Mouse (Mus musculus): ENCODE data around the gene Zdhhc3.

The Zdhhc3 gene

DNA sequence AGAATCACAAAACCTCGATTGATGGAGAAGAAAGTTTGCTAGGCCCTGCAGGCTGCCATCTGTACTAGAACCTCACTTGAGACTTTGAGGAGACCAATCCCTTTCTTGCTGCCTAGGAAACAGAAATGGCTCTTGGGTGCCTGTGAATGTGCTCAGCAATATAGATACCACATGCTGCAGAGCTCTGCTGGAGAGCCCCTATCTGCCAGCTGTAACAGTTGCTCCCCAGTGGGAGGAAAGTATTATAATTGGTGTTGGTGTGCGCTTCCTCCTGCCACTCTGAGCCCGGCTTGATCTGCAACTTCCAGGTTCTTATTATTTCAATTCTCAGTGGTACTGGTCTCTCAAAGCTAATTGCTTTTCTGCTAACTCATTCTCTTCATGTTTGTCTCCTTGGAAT is 10.0 kb upstream of the Zdhhc3 start:
- ATAC-seq (ENCODE audit: insufficient number of reproducible peaks, low FRiP score, low TSS enrichment) = no peak

DNA sequence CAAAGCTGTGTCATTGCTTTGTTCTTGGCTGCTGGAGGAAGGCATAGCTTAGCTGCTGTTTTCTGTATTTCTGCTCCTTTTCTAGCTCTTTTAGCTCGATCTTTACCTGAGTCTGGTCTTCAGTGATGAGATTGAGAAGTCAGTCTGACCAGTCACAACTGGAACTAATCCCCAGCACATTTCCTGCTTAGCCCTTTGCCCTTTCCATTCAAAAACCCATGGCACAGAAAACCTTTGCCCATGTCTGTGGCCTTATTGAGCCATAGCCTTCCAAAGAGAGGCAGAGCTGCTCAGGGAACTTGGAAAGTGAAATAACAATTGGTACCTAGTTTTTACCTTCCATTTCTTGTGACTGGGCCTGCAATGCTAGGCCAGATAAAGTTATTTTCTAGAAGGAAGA is 2.6 kb upstream of the Zdhhc3 start:
- no peak for ATAC-seq (ENCODE audit: insufficient number of reproducible peaks, low FRiP score, low TSS enrichment)

- no peak for ATAC-seq (ENCODE audit: insufficient number of reproducible peaks, low FRiP score, low TSS enrichment)
Measured at GRCm38 (mm10) chr9:123113931-123114330, 926 bp upstream of the Zdhhc3 start.

- ATAC-seq (ENCODE audit: insufficient number of reproducible peaks, low FRiP score, low TSS enrichment) = no peak
Measured at GRCm38 (mm10) chr9:123111751-123112221, 1.2 kb downstream of the Zdhhc3 start.

DNA sequence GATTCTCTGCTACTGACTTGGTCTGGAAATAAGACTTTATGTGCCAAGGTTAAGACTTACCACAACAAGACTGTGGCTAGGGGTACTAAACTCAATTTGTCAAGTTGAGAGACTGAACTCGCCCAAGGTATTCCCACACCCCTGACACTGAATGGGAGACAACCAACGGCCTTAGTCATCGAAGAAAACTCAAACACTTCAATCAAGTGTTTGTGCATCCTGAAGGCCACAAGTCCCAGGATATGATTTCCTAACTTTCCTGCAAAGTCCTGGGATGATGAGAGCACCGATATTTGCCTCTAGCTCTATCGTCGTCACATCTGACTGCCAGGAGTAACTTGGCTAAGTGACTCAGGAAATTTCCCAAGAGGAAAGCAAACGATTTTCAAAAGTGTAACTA is 3.8 kb downstream of the Zdhhc3 start:
- ATAC-seq (ENCODE audit: insufficient number of reproducible peaks, low FRiP score, low TSS enrichment) = no peak

- ATAC-seq (ENCODE audit: insufficient number of reproducible peaks, low FRiP score, low TSS enrichment) = peak; percentile 86
Measured at GRCm38 (mm10) chr9:123107186-123107585, 5.8 kb downstream of the Zdhhc3 start.

DNA sequence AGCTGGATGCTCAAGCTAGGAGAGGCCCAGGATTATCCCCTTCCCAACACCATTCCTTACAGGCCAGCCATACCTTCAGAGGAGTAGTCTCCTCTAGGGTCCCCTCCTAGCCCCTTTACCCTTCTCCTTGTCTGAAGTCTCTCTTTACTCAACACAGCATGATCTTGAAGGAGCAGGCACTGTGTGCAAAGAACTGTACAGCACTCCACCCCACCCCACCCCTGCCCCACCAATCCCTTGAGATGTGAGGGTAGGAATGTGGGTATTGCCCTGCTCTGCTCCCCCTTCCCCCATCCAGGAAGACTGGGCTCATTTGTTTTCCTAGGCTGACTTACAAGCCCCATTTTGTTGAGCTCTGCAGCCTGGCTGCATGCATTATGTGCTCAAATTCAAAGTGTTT is 8.6 kb downstream of the Zdhhc3 start:
- ATAC-seq (ENCODE audit: insufficient number of reproducible peaks, low FRiP score, low TSS enrichment) = no peak

GRCm38 (mm10) chr9:123103425-123103824 is 9.6 kb downstream of the Zdhhc3 start:
- ATAC-seq (ENCODE audit: insufficient number of reproducible peaks, low FRiP score, low TSS enrichment) = no peak

- ATAC-seq (ENCODE audit: insufficient number of reproducible peaks, low FRiP score, low TSS enrichment) = no peak
Measured at GRCm38 (mm10) chr9:123099631-123100455, 13.2 kb downstream of the Zdhhc3 start.

GRCm38 (mm10) chr9:123090844-123091243 is 22.2 kb downstream of the Zdhhc3 start:
- ATAC-seq (ENCODE audit: insufficient number of reproducible peaks, low FRiP score, low TSS enrichment) = no peak

GRCm38 (mm10) chr9:123087558-123087957 is 25.4 kb downstream of the Zdhhc3 start:
- no peak for ATAC-seq (ENCODE audit: insufficient number of reproducible peaks, low FRiP score, low TSS enrichment)

DNA sequence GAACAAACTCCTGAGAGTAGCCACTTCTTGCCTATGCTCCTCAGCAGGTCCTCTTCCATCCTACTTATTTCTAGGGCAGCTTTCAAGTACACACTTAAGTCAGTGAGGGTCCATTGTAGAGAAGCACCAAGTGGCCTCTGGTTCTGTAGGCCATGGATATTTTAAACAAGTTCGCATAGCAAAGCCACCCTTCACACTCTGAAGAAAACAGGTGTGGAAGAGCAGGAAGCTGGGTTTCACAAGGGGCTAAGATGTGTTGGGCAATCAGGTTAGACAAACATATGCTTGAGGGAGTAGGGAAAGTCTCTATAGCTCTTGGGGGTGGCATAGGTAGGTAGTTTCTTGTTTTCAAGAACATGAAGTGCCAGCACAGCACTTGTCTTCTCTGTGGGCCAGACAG is 27.6 kb downstream of the Zdhhc3 start:
- no peak for ATAC-seq (ENCODE audit: insufficient number of reproducible peaks, low FRiP score, low TSS enrichment)

- ATAC-seq (ENCODE audit: insufficient number of reproducible peaks, low FRiP score, low TSS enrichment) = no peak
Measured at GRCm38 (mm10) chr9:123080796-123081195, 32.2 kb downstream of the Zdhhc3 start.

GRCm38 (mm10) chr9:123080355-123080754 is 32.6 kb downstream of the Zdhhc3 start:
- no peak for ATAC-seq (ENCODE audit: insufficient number of reproducible peaks, low FRiP score, low TSS enrichment)

GRCm38 (mm10) chr9:123079149-123079548 is 33.9 kb downstream of the Zdhhc3 start:
- no peak for ATAC-seq (ENCODE audit: insufficient number of reproducible peaks, low FRiP score, low TSS enrichment)

GRCm38 (mm10) chr9:123060172-123060571 is 52.8 kb downstream of the Zdhhc3 start:
- ATAC-seq (ENCODE audit: insufficient number of reproducible peaks, low FRiP score, low TSS enrichment) = no peak

GRCm38 (mm10) chr9:123058724-123059292 is 54.2 kb downstream of the Zdhhc3 start:
- no peak for ATAC-seq (ENCODE audit: insufficient number of reproducible peaks, low FRiP score, low TSS enrichment)

GRCm38 (mm10) chr9:123047665-123048064 is 65.3 kb downstream of the Zdhhc3 start:
- no peak for ATAC-seq (ENCODE audit: insufficient number of reproducible peaks, low FRiP score, low TSS enrichment)

GRCm38 (mm10) chr9:123034426-123034825 is 78.6 kb downstream of the Zdhhc3 start, which contains the start of gene Tgm4:
Gene Tgm4 (plus strand): TSS chr9:123034726.
- no peak for ATAC-seq (ENCODE audit: insufficient number of reproducible peaks, low FRiP score, low TSS enrichment)

GRCm38 (mm10) chr9:123031496-123032246 is 81.3 kb downstream of the Zdhhc3 start:
- no peak for ATAC-seq (ENCODE audit: insufficient number of reproducible peaks, low FRiP score, low TSS enrichment)

- no peak for ATAC-seq (ENCODE audit: insufficient number of reproducible peaks, low FRiP score, low TSS enrichment)
Measured at GRCm38 (mm10) chr9:123024201-123024600, 88.8 kb downstream of the Zdhhc3 start.

Data from cerebellum, adult (tissue).